Mouse (Mus musculus): Measurements from ENCODE around the gene Spink4.

DNA sequence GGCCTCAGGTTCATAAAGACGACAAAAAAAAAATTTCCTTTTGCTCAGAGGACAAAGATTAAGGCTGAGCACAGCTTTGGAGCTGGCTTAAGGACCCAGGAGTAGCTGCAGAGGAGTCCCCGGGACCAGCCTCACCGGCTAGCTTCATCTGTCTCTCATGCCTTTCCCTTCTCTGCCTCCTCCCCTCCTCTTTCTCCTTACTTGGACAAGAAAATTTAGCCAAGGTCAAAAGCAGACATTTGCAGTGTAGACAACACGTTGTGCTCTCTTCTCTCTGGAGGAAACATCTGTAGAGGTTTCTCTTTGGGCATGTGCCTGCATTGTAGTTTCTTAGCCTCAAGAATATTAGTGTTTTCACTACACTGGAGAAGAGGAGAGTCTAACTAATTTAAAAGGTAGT is 34.0 kb upstream of the Spink4 start:
- TF ChIP-seq CTCF (IDR thresholded peaks at IDR 0.05 in 2 of 3, conservative IDR thresholded peaks at IDR 0.05 in 1 of 3; ENCODE audit: control insufficient read depth in 1 of 3, insufficient read depth in 1 of 3, low read depth in 2 of 3, low read length in 3 of 3, poor library complexity in 1 of 3, severe bottlenecking in 1 of 3) (no peak), GABPA (IDR thresholded peaks at IDR 0.05; ENCODE audit: low read depth, low read length) (no peak), NELFE (IDR thresholded peaks at IDR 0.05; ENCODE audit: low read depth, low read length) (no peak), POLR2A (IDR thresholded peaks at IDR 0.05; ENCODE audit: control insufficient read depth in 1 of 2, insufficient read depth in 1 of 2, low read depth in 1 of 2, low read length in 2 of 2, poor library complexity in 1 of 2) (no peak), MAX (IDR thresholded peaks at IDR 0.05; ENCODE audit: low read length) (no peak), TCF12 (IDR thresholded peaks at IDR 0.05; ENCODE audit: low read depth, low read length) (no peak), GATA1 (IDR thresholded peaks at IDR 0.05; ENCODE audit: low read depth, low read length) (no peak), SIN3A (IDR thresholded peaks at IDR 0.05; ENCODE audit: low read length) (no peak), ETS1 (IDR thresholded peaks at IDR 0.05; ENCODE audit: low read depth, low read length) (no peak), ZNF384 (IDR thresholded peaks at IDR 0.05; ENCODE audit: low read depth, low read length) (no peak), EP300 (IDR thresholded peaks at IDR 0.05; ENCODE audit: low read depth in 1 of 2, low read length in 2 of 2) (no peak), USF1 (IDR thresholded peaks at IDR 0.05; ENCODE audit: low read depth, low read length) (no peak), POLR2AphosphoS2 (IDR thresholded peaks at IDR 0.05; ENCODE audit: low read length) (no peak), HCFC1 (IDR thresholded peaks at IDR 0.05; ENCODE audit: low read depth, low read length) (no peak)
